Comparison of ENCODE assay signal across 15 mouse cellular contexts in genomic region chr2:57497933-57498332, GRCm38 (mm10).
"Had no signal": no experiment of that assay in that cellular context is flagged by ENCODE, and none has a peak within 500 bp of the region (broad histone marks: within the 10 kb centered on the region; RNA-seq: fewer than 3 reads in every experiment).

No protein-coding gene starts in this region.

- H3K27me3 ChIP-seq: kidney, embryonic 15.5 days; limb, embryonic 15.5 days; liver, embryonic 12.5 days; megakaryocyte, embryonic 14.5 days; midbrain, embryonic 12.5 days had no signal

- H3K27ac ChIP-seq: kidney, embryonic 15.5 days; limb, embryonic 15.5 days; liver, embryonic 12.5 days; midbrain, embryonic 12.5 days; stomach, postnatal 0 days had no signal

- H3K9ac ChIP-seq: kidney, embryonic 15.5 days; limb, embryonic 15.5 days; liver, embryonic 12.5 days; lung, embryonic 14.5 days; midbrain, embryonic 12.5 days had no signal

- H3K9me3 ChIP-seq: kidney, embryonic 15.5 days; limb, embryonic 15.5 days; liver, embryonic 12.5 days; megakaryocyte, embryonic 14.5 days; midbrain, embryonic 12.5 days had no signal

- H3K36me3 ChIP-seq: kidney, embryonic 15.5 days; limb, embryonic 15.5 days; liver, embryonic 12.5 days; midbrain, embryonic 12.5 days had no signal

- DNase-seq: kidney, adult 18-20 months; kidney, postnatal 25 days; left cerebral cortex, postnatal 4 days; lung, embryonic 14.5 days; lung, postnatal 10 days; lung, postnatal 4 days; right cerebral cortex, postnatal 25 days; thymus, postnatal 14 days had no signal

- H3K4me3 ChIP-seq: kidney, embryonic 15.5 days; limb, embryonic 15.5 days; liver, embryonic 12.5 days; megakaryocyte, embryonic 14.5 days; midbrain, embryonic 12.5 days had no signal

- ATAC-seq: liver, embryonic 12.5 days; midbrain, embryonic 16.5 days had no signal

- H3K4me2 ChIP-seq: kidney, embryonic 15.5 days; limb, embryonic 15.5 days; liver, embryonic 12.5 days; lung, embryonic 14.5 days; midbrain, embryonic 12.5 days had no signal

- H3K4me1 ChIP-seq: kidney, embryonic 15.5 days; limb, embryonic 15.5 days; liver, embryonic 12.5 days; megakaryocyte, embryonic 14.5 days had no signal
